Mouse (Mus musculus): Measurements from ENCODE around the gene Lsp1.

DNA sequence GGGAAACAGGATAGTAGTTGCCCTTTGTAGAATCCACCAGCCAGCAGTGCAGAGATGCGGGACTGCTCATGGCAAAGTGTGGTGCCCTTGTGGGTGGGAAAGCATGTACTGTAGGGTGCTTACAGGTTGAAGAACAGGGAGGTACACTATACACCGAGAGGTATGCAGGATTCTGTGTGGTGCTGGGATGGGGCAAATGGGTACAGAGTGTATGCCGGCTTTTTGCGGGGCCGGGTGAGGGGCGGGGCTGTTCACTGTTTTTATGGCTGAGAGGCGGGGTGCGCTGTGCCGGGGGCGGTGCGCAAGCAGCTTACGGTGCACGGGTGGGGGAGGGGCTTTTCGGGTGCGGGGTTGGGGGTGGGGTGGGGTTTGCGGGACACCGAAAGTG is 72.1 kb downstream of the Lsp1 start, which contains the start of gene Mrpl23:
- TF ChIP-seq POLR2A (IDR thresholded peaks at IDR 0.05; ENCODE audit: control insufficient read depth, low read depth, low read length) = no peak
- no peak for TF ChIP-seq CTCF (IDR thresholded peaks at IDR 0.05; ENCODE audit: control insufficient read depth, insufficient read depth, insufficient replicate concordance, low read depth, low read length)
